Mouse (Mus musculus): Measurements from ENCODE around the gene Apoa4.

The Apoa4 gene

DNA sequence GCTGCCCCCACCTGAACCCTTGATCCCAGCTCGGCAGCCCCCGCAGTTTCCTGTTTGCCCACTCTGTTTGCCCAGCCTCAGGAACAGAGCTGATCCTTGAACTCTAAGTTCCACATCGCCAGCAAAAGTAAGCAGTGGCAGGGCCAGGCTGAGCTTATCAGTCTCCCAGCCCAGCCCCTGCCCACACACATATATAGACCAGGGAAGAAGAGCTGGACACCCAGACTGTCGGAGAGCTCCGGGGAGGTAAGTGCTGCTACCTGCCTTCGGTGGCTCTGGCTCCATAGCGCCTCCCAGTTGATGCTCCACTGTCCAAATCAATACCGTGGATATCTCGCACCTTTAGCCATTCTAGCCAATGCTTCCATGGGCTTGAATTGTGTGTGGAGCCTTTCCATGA, 12.0 kb upstream of the Apoa4 start, which contains the start of gene Apoa1:
Apoa1 (plus strand) TSS at position 90 of the 400 bp plus-strand sequence.
- no peak for DNase-seq

DNA sequence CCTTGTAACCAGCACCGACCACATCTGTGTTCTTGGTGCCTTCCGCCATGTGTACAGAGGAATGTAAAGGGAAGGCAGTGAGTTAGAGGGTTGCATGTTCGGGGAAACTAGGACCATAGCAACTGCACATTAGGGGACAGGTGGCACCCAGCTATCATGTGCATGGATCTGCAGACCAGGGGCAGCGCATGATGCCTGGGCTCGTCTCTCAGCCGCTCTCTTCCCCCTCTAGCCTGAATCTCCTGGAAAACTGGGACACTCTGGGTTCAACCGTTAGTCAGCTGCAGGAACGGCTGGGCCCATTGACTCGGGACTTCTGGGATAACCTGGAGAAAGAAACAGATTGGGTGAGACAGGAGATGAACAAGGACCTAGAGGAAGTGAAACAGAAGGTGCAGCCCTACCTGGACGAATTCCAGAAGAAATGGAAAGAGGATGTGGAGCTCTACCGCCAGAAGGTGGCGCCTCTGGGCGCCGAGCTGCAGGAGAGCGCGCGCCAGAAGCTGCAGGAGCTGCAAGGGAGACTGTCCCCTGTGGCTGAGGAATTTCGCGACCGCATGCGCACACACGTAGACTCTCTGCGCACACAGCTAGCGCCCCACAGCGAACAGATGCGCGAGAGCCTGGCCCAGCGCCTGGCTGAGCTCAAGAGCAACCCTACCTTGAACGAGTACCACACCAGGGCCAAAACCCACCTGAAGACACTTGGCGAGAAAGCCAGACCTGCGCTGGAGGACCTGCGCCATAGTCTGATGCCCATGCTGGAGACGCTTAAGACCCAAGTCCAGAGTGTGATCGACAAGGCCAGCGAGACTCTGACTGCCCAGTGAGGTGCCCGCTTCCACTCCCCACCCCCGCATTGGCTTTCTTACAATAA, 10.7 kb upstream of the Apoa4 start:
- peak; percentile 25 to 31 for DNase-seq

- no peak for DNase-seq
Measured at GRCm38 (mm10) chr9:46230450-46230975, 10.0 kb upstream of the Apoa4 start.

DNA sequence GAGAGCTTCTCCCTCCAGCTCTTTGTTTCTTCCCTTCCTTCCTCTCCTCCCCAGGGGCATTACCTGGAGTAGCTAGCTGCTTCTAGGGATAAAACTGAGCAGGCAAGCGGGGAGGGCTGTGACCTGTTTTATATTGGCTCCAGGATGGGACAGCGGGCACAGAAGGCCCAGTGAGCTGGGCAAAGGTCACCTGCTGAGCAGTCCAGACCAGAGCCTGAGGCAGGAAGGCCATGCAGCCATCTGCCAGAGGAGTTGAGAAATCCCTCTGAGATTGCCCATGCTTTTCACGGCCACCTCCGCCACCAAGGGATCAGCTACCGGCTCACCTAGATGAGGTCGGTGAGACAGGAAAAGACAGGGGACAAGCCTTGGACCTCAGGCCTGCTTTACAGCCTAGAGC, 5.3 kb upstream of the Apoa4 start:
- DNase-seq = no peak

- DNase-seq = no peak
Measured at GRCm38 (mm10) chr9:46235596-46235648, 5.1 kb upstream of the Apoa4 start, which contains the start of gene Apoc3. TSS of gene Apoc3 (minus strand) at chr9:46235636.

DNA sequence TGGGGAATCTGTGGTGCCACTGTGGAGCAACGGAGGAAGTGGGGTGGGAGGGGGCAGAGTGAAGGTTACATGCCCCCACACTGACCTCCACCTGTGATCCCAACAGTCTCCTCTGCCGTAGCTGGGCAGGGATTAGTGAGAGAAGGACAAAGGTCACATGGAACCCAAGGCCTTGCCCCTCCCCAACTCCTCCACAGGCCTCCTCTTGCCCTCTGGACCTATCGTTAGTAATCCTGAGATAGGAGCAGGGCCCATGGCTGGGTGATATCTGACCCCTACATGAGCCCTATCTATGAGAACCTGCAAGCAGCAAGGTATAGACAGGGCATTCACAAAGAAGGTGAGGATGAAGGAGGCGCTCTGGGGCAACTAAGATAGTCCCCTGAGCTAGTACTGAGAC, 4.8 kb upstream of the Apoa4 start:
- no peak for DNase-seq

GRCm38 (mm10) chr9:46238850-46239249, 1.6 kb upstream of the Apoa4 start:
- no peak for DNase-seq

DNA sequence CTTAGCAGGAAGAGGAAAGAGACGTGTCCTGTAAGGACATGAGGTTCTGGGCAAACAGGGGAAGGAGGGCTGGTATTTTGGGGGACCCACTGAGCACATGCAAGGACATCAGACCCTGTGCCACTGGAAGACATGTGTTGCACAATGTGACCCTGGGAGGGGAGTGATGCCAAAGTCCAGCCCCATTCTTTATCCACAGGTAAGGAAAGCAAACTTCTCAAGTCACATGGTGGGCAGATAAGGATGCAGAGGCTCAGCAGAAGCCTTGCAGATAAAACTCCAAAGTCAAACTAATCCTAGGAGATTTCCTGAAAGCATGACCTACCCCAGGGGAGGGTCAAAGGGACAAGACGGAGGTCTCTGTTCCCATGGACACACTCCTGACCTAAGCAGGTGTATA, 1.3 kb downstream of the Apoa4 start:
- no peak for DNase-seq

DNA sequence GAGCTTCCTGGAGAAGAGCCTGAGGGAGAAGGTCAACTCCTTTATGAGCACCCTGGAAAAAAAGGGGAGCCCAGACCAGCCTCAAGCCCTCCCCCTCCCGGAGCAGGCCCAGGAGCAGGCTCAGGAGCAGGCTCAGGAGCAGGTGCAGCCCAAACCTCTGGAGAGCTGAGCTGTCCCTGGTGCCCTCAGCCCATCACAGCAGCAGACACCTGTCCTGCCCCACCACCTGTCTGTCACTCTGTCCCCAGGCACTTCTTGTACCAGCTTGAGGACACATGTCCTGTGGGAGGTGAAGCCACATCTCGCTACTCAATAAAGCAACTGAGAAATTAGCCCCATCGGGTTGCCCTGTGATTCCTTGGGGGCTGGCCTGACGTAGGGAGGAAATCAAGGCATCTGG, 2.6 kb downstream of the Apoa4 start:
- DNase-seq = no peak

DNA sequence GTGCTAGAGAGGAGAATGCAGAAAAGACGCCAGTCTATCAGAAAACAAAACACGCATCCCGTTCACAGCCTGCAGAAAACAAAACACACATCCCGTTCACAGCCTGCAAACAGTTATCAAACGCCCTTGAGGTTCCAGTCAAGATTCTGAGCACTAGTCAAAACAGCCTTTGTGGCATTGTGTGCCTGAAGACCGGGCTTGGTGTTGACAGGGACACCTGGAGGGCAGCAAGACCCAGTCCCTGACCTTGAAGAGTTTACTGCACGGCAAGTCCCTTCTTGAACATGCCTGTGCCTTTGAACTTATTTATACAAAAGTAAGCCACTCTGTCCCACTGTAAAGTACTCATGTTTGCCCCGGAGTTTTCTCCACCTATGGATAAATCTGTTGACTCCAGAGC, 3.1 kb downstream of the Apoa4 start:
- no peak for DNase-seq

DNA sequence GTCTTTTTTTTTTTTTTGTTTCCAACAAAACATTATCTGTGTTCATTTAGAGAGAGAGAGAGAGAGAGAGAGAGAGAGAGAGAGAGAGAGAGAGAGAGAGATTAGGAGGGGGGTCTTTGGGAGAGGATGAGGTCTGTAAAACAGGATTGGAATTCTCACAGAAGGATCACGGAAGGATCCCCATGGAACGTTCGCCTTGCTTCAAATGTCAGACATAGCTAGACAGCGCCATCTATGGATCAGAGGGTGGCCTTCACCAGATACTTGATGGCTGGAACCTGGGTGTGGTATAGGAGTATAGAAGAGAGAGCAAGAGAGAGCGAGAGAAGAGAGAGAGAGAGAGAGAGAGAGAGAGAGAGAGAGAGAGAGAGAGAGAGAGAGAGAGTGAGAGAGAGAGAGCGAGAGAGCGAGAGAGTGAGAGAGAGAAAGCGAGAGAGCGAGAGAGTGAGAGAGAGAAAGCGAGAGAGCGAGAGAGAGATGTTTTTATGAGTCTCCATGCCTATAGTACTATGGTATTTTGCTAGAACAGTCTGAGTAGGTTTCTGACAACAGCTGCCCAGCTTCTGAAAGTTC, 6.3 kb downstream of the Apoa4 start:
- no peak for DNase-seq

GRCm38 (mm10) chr9:46256177-46256576, 15.7 kb downstream of the Apoa4 start:
- no peak for DNase-seq

DNA sequence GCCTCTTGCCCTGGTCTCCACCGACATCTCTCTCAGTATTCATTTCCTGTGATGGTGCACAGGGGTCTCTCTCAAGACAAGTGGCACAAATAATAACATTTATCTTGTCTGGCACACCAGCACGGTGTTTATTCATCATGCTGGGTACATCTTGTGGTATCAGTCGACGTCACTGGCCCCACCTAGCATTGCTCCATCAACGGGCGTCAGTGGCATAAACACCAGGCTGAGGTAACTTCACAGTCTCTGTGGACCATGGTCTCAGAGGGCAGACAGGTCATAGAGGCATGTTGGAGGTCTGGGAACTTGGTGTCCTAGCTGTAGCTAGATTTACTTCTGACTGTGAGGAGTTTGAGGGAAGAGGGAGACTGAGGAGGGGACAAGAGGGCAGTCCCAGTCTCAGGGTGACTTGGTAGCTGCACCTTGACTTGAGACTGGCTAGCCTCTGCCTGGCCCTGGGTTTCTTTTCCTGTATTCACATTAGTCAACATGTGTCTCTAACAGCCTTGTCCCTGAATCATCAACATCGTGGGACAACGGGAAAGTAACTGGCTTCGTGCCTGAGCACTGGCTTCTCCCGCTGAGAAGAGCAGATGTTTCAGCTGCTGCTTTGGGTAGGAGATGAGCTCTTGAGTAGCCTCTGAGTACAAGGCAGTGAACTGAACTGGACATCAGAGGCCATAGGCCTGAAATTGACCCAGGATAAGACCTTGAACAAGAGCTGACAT, 16.3 kb downstream of the Apoa4 start:
- DNase-seq = no peak

GRCm38 (mm10) chr9:46257546-46257945, 17.1 kb downstream of the Apoa4 start:
- DNase-seq = no peak

GRCm38 (mm10) chr9:46259111-46259510, 18.6 kb downstream of the Apoa4 start:
- no peak for DNase-seq

DNA sequence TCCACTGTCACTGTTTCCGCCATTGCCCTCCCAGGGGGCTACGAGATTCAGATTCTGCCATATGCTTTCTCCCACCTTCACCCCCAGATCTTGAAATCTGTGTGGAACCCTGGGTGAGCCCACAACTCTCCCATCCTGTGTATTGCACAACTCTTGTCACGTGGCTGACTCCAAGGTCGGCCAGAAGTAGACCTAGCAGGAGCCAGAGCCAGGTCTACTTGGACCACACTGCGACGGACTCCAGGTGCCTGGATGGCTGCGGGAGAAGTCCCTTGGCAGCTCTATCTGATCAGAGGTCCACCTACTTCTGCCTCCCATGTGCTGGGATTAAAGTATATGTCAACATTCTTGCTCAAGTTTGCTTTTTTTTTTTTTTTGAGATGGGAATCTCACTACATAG, 20.6 kb downstream of the Apoa4 start:
- DNase-seq = no peak

GRCm38 (mm10) chr9:46268343-46268873, 27.9 kb downstream of the Apoa4 start, which contains the start of gene Apoa5:
TSS of gene Apoa5 (plus strand) at chr9:46268633.
- no peak for DNase-seq

- DNase-seq = no peak
Measured at GRCm38 (mm10) chr9:46269125-46269524, 28.6 kb downstream of the Apoa4 start.

DNA sequence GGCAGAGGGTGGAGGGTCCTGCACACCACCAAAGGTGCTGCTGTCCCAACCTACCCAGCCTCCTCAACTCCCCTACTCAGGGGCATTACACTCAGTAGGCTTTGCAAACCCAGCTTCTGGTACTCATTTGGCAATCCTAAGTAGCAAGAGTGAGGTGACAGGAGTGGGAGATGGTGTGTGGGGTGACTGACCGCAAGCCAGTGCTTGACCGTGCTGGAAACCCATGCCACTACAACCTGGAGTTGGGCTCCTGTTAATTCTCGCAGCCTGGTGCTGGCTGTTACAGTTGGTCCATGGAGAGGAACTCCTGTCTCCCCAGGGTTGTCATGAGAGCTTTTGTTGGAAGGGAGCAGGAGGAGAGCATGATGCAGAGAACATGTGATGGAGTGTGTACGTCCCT, 30.3 kb downstream of the Apoa4 start:
- no peak for DNase-seq

GRCm38 (mm10) chr9:46272070-46272469, 31.6 kb downstream of the Apoa4 start:
- peak in 1 of 2 experiments; percentile 28 for DNase-seq

- peak; percentile 82 to 86 for DNase-seq
Measured at GRCm38 (mm10) chr9:46272677-46273454, 32.4 kb downstream of the Apoa4 start, which contains the start of gene Zpr1. TSS of gene Zpr1 (plus strand) at chr9:46273064.

GRCm38 (mm10) chr9:46274494-46274893, 34.0 kb downstream of the Apoa4 start:
- no peak for DNase-seq
